Comparison of ENCODE assay signal across 21 mouse cellular contexts in the genomic region with DNA sequence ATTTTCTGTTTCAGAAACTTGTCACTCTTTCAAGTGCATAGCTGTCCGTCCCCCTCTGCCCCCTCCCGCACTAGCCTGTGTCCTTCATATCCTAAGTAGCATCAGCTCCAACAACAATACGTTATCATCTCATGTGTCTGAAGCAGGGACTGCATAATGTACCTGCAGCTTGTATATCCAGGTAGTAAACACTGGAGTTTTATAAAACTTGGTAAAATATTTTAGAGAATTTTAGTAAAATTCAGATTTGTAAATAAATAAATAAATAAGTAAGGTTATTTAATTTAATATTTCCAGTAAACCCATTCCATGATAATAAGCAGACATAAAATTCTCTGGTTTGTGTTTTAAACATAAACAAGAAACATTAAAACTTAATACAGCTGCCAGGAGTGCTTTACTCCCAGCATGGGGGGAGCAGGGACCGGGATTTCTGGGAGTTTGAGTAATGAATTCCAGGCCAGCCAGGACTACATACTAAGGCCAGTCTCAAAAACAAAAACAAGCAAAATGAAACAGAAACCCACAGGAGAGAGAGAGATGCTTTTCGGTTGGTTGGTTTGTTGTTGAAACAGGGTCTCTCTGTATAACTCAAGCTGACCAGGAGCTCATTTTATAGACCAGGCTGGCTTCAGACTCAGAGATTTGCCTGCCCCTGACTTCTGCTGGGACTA.
DNase-seq lines count a peak whose midpoint lies in the region; ATAC-seq lines count a peak whose summit lies in the region.
"Had no signal": no experiment of that assay in that cellular context is flagged by ENCODE, and none has a peak within 500 bp of the region (broad histone marks: within the 10 kb centered on the region; RNA-seq: fewer than 3 reads in every experiment).

No protein-coding gene starts in this region.

- H3K27ac ChIP-seq in hindbrain, embryonic 10.5 days, result no peak overlapping the region
- H3K27ac ChIP-seq in hindbrain, embryonic 11.5 days (ENCODE audit: low read depth, low read length), result no peak overlapping the region
- H3K27ac ChIP-seq in lung, embryonic 15.5 days, result 0 out of 2 replicates have a peak overlapping the region, but pooled peaks have one; percentile 29
- peak overlapping the region; percentile 84 for H3K27ac ChIP-seq in limb, embryonic 12.5 days
- H3K27ac ChIP-seq: heart, adult 2 months; heart, embryonic 15.5 days; limb, embryonic 15.5 days had no signal

- H3K36me3 ChIP-seq in hindbrain, embryonic 10.5 days, result no peaks in the 10 kb centered on the region
- no peaks in the 10 kb centered on the region for H3K36me3 ChIP-seq in hindbrain, embryonic 11.5 days (ENCODE audit: control insufficient read depth, insufficient read depth, low read length)
- no peaks in the 10 kb centered on the region for H3K36me3 ChIP-seq in lung, embryonic 15.5 days
- H3K36me3 ChIP-seq in limb, embryonic 12.5 days, result no peaks in the 10 kb centered on the region
- H3K36me3 ChIP-seq: heart, embryonic 15.5 days; limb, embryonic 15.5 days had no signal

- ATAC-seq in hindbrain, embryonic 11.5 days (ENCODE audit: low FRiP score), result no peak
- no peak for ATAC-seq in lung, embryonic 15.5 days (ENCODE audit: borderline replicate concordance, extremely low read depth, low FRiP score, low TSS enrichment)
- ATAC-seq in limb, embryonic 12.5 days (ENCODE audit: insufficient number of reproducible peaks, insufficient read depth, low FRiP score, low TSS enrichment, low read depth), result 0 out of 2 replicates have a peak, but pooled peaks have one; percentile 54
- no peak for ATAC-seq in megakaryocyte, adult 5-6 weeks (ENCODE audit: poor library complexity, severe bottlenecking)
- ATAC-seq: activated CD4-positive, CD25-positive, alpha-beta regulatory T cell, adult 4 months had no signal

- H3K9ac ChIP-seq in hindbrain, embryonic 11.5 days (ENCODE audit: low read depth, low read length), result no peak overlapping the region
- H3K9ac ChIP-seq in lung, embryonic 15.5 days, result no peak overlapping the region
- no peak overlapping the region for H3K9ac ChIP-seq in limb, embryonic 12.5 days (replicated peaks)
- H3K9ac ChIP-seq: heart, embryonic 15.5 days; limb, embryonic 15.5 days had no signal

- 0 out of 2 replicates have a peak, but pooled peaks cover 4% of the 10 kb centered on the region for H3K4me1 ChIP-seq in hindbrain, embryonic 10.5 days (replicated peaks)
- H3K4me1 ChIP-seq in hindbrain, embryonic 11.5 days (replicated peaks; ENCODE audit: control insufficient read depth, insufficient read depth, low read length), result no peaks in the 10 kb centered on the region
- H3K4me1 ChIP-seq in lung, embryonic 15.5 days, result peaks cover 22% of the 10 kb centered on the region
- H3K4me1 ChIP-seq in limb, embryonic 12.5 days (replicated peaks), result peaks cover 39% of the 10 kb centered on the region

- H3K4me3 ChIP-seq in hindbrain, embryonic 10.5 days, result no peak overlapping the region
- no peak overlapping the region for H3K4me3 ChIP-seq in hindbrain, embryonic 11.5 days (ENCODE audit: low read depth, low read length)
- no peak overlapping the region for H3K4me3 ChIP-seq in lung, embryonic 15.5 days
- H3K4me3 ChIP-seq in limb, embryonic 12.5 days (replicated peaks), result no peak overlapping the region
- H3K4me3 ChIP-seq: heart, adult 2 months; heart, embryonic 15.5 days; limb, embryonic 15.5 days; megakaryocyte, embryonic 14.5 days had no signal

- 74% methylated on average over 5 of the region's 5 CpGs for WGBS in hindbrain, embryonic 10.5 days
- 70% methylated on average over 5 of the region's 5 CpGs for WGBS in hindbrain, embryonic 11.5 days
- WGBS in lung, embryonic 15.5 days, result 76% methylated on average over 5 of the region's 5 CpGs
- 31% methylated on average over 5 of the region's 5 CpGs for WGBS in limb, embryonic 12.5 days

- H3K9me3 ChIP-seq in hindbrain, embryonic 10.5 days, result no peaks in the 10 kb centered on the region
- no peaks in the 10 kb centered on the region for H3K9me3 ChIP-seq in hindbrain, embryonic 11.5 days (ENCODE audit: control insufficient read depth, low read length)
- no peaks in the 10 kb centered on the region for H3K9me3 ChIP-seq in lung, embryonic 15.5 days
- no peaks in the 10 kb centered on the region for H3K9me3 ChIP-seq in limb, embryonic 12.5 days
- H3K9me3 ChIP-seq: heart, embryonic 15.5 days; limb, embryonic 15.5 days; megakaryocyte, embryonic 14.5 days had no signal

- peak; percentile 34 for DNase-seq in embryo, embryonic 10.5 days (ENCODE audit: low spot score)
- no peak for DNase-seq in embryo, embryonic 9.5 days (ENCODE audit: extremely low spot score)
- DNase-seq in hindbrain, embryonic 10.5 days (ENCODE audit: low spot score), result peak; percentile 17
- DNase-seq in hindbrain, embryonic 11.5 days (ENCODE audit: low spot score), result no peak
- DNase-seq in lung, postnatal 10 days, result no peak
- DNase-seq: adrenal gland, postnatal 10 days; cerebellum, postnatal 10 days; gastrocnemius, postnatal 10 days; heart, adult 2 months; kidney, adult 11 months; kidney, postnatal 25 days; lung, postnatal 14 days; midbrain, embryonic 14.5 days; right cerebral cortex, postnatal 25 days had no signal

- H3K4me2 ChIP-seq in hindbrain, embryonic 11.5 days (replicated peaks; ENCODE audit: low read depth, low read length), result no peak overlapping the region
- H3K4me2 ChIP-seq in lung, embryonic 15.5 days, result no peak overlapping the region
- no peak overlapping the region for H3K4me2 ChIP-seq in limb, embryonic 12.5 days
- H3K4me2 ChIP-seq: heart, embryonic 15.5 days; limb, embryonic 15.5 days had no signal

- H3K27me3 ChIP-seq in hindbrain, embryonic 10.5 days (ENCODE audit: insufficient read depth, poor library complexity, severe bottlenecking), result no peaks in the 10 kb centered on the region
- H3K27me3 ChIP-seq in hindbrain, embryonic 11.5 days (ENCODE audit: control insufficient read depth, insufficient read depth, low read length), result no peaks in the 10 kb centered on the region
- H3K27me3 ChIP-seq in lung, embryonic 15.5 days, result no peaks in the 10 kb centered on the region
- peaks cover 8% of the 10 kb centered on the region; the same call in 1 of the 2 replicates for H3K27me3 ChIP-seq in limb, embryonic 12.5 days
- H3K27me3 ChIP-seq: limb, embryonic 15.5 days; megakaryocyte, embryonic 14.5 days had no signal

Comparison
In these comparisons a context has a peak if more than half of its experiments do, and no peak if none do; other contexts are left out.
1. DNase-seq: peak in embryo, embryonic 10.5 days (single experiment) and hindbrain, embryonic 10.5 days (single experiment); none in embryo, embryonic 9.5 days (single experiment), hindbrain, embryonic 11.5 days (single experiment) and lung, postnatal 10 days (single experiment).
2. H3K27ac ChIP-seq: peak in lung, embryonic 15.5 days (single experiment) and limb, embryonic 12.5 days (single experiment); none in hindbrain, embryonic 10.5 days (single experiment) and hindbrain, embryonic 11.5 days (single experiment).